Mouse (Mus musculus): ENCODE measurements around the gene Trpc5. TPM values are rescaled to one million over a fixed set of nuclear protein-coding genes. Genes with fewer than 3 reads are reported as not detected.

The Trpc5 gene
- polyA plus RNA-seq (2015; fragmentation: Nextera tagmentation; extraction: Ambion mirVana) = not detected in 2 replicates

GRCm38 (mm10) chrX:144688142-144688206 is at the start of gene Trpc5:
TSS of gene Trpc5 (minus strand) at chrX:144688180.
- Histone ChIP-seq H3K27me3 (replicated peaks; ENCODE audit: control insufficient read depth, insufficient read depth, low read length) (0 out of 2 replicates have a peak, but pooled peaks cover 4% of the 10 kb centered on the region), H3K4me2 (replicated peaks; ENCODE audit: low read depth) (peak within 1 kb of the TSS; percentile 62), H3K27ac (ENCODE audit: low read depth, low read length) (no peak within 1 kb of the TSS), H3K9ac (ENCODE audit: low read depth, low read length) (no peak within 1 kb of the TSS), H3K4me1 (replicated peaks; ENCODE audit: control insufficient read depth, insufficient read depth, low read length) (no peaks in the 10 kb centered on the region), H3K4me3 (ENCODE audit: low read depth, low read length) (peak within 1 kb of the TSS; percentile 26), H3K9me3 (ENCODE audit: control insufficient read depth) (no peaks in the 10 kb centered on the region), H3K36me3 (ENCODE audit: control insufficient read depth, insufficient read depth) (no peaks in the 10 kb centered on the region)
- 30% methylated on average over 1 of the region's 1 CpGs for WGBS
- no peak for ATAC-seq
- TF ChIP-seq CTCF (IDR thresholded peaks at IDR 0.05; ENCODE audit: low read depth) = no peak

- ATAC-seq = no peak
- Histone ChIP-seq H3K9me3 (ENCODE audit: control insufficient read depth) (no peaks in the 10 kb centered on the region), H3K27ac (ENCODE audit: low read depth, low read length) (no peak overlapping the region), H3K27me3 (replicated peaks; ENCODE audit: control insufficient read depth, insufficient read depth, low read length) (no peaks in the 10 kb centered on the region), H3K4me3 (ENCODE audit: low read depth, low read length) (no peak overlapping the region), H3K36me3 (ENCODE audit: control insufficient read depth, insufficient read depth) (no peaks in the 10 kb centered on the region), H3K9ac (ENCODE audit: low read depth, low read length) (no peak overlapping the region), H3K4me1 (replicated peaks; ENCODE audit: control insufficient read depth, insufficient read depth, low read length) (no peaks in the 10 kb centered on the region), H3K4me2 (replicated peaks; ENCODE audit: low read depth) (no peak overlapping the region)
- 67% methylated on average over 1 of the region's 1 CpGs for WGBS
- TF ChIP-seq CTCF (IDR thresholded peaks at IDR 0.05; ENCODE audit: low read depth) = no peak
These were observed 28.4 kb upstream of the Trpc5 start for GRCm38 (mm10) chrX:144716330-144716729.

DNA sequence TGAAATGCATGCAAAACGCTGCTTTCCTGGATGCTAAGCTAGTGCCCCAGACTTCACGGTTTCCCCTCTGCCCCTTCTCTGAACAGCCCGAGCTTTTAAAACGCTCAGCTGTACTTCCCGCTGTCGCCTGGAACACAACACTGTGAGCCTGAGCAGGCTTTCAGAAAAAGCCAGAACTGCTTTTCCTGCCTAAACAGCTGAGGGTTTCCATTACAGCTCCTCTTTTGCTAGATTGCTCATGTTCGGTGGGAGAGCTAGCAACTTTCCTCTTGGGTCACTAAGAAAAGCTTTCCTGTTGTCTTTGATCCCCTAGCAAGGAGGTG is 1.8 kb upstream of the Trpc5 start:
- no peak overlapping the region for H3K27ac ChIP-seq (ENCODE audit: low read depth, low read length)
- WGBS = 23% methylated on average over 7 of the region's 7 CpGs
- no peak overlapping the region; the same call in 1 of the 2 replicates for H3K4me3 ChIP-seq (ENCODE audit: low read depth, low read length)
- 0 out of 2 replicates have a peak, but pooled peaks cover 4% of the 10 kb centered on the region for H3K27me3 ChIP-seq (replicated peaks; ENCODE audit: control insufficient read depth, insufficient read depth, low read length)
- 0 out of 2 replicates have a peak overlapping the region, but pooled peaks have one; percentile 62 for H3K4me2 ChIP-seq (replicated peaks; ENCODE audit: low read depth)
- no peak for ATAC-seq
- H3K36me3 ChIP-seq (ENCODE audit: control insufficient read depth, insufficient read depth) = no peaks in the 10 kb centered on the region
- no peak overlapping the region for H3K9ac ChIP-seq (ENCODE audit: low read depth, low read length)
- H3K4me1 ChIP-seq (replicated peaks; ENCODE audit: control insufficient read depth, insufficient read depth, low read length) = no peaks in the 10 kb centered on the region
- no peaks in the 10 kb centered on the region for H3K9me3 ChIP-seq (ENCODE audit: control insufficient read depth)
- TF ChIP-seq CTCF (IDR thresholded peaks at IDR 0.05; ENCODE audit: low read depth) = no peak

GRCm38 (mm10) chrX:144689119-144689858 is 1.3 kb upstream of the Trpc5 start:
- 24% methylated on average over 20 of the region's 21 CpGs for WGBS
- Histone ChIP-seq H3K9me3 (ENCODE audit: control insufficient read depth) (no peaks in the 10 kb centered on the region), H3K36me3 (ENCODE audit: control insufficient read depth, insufficient read depth) (no peaks in the 10 kb centered on the region), H3K4me2 (replicated peaks; ENCODE audit: low read depth) (peak overlapping the region; percentile 62), H3K27ac (ENCODE audit: low read depth, low read length) (no peak overlapping the region), H3K4me1 (replicated peaks; ENCODE audit: control insufficient read depth, insufficient read depth, low read length) (no peaks in the 10 kb centered on the region), H3K9ac (ENCODE audit: low read depth, low read length) (no peak overlapping the region), H3K27me3 (replicated peaks; ENCODE audit: control insufficient read depth, insufficient read depth, low read length) (0 out of 2 replicates have a peak, but pooled peaks cover 4% of the 10 kb centered on the region), H3K4me3 (ENCODE audit: low read depth, low read length) (peak overlapping the region; percentile 26)
- no peak for TF ChIP-seq CTCF (IDR thresholded peaks at IDR 0.05; ENCODE audit: low read depth)
- ATAC-seq = no peak

DNA sequence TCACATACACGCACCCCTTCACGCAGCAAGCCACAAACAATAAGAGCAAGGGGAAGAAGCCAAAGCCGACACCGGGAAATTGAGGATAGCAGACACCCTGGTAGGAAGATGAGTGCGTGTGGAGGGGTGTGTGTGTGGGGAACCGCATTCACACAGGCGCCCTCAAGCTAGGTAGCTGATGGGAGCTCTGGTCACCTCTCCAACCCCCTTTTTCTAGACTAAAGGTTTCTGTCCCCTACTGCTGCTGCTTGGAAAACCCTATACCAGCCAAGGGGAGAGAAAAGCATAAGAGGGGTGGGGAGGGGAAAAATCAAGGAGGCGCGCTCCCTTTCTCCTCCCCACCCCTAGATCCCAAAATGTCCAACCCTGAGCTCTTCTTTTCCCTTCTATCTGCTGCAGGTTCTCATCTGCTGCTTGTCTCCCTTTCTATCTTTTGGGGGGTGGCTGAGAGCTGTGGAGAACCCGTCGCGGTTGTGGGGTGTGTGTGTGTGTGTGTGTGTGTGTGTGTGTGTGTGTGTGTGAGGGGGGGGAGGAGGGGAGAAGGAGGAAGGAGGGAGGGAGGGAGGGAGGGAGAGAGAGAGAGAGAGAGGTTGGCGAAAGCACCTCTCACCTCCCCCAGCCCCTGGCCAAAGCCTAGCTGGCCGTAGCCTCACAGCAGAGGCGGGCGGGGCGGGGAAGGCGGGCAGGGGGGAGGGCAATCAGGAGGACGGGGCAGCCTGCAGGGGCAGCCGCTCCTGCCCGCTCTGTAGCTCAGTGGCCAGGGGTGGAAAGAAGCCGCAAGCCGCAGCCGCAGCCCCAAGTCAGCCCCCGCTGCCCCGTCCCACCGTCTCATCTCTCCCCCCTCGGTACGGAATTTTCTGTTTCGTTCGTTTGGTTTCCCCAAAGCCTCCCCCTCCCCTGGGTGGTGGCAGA is 483 bp upstream of the Trpc5 start, which contains the start of gene Rtl4:
Gene Rtl4, plus strand, starts transcription at position 701 of the 912 bp plus-strand sequence.
- Histone ChIP-seq H3K9me3 (ENCODE audit: control insufficient read depth) (no peaks in the 10 kb centered on the region), H3K27ac (ENCODE audit: low read depth, low read length) (no peak within 1 kb of the TSS), H3K4me2 (replicated peaks; ENCODE audit: low read depth) (peak within 1 kb of the TSS; percentile 62), H3K4me1 (replicated peaks; ENCODE audit: control insufficient read depth, insufficient read depth, low read length) (no peaks in the 10 kb centered on the region), H3K27me3 (replicated peaks; ENCODE audit: control insufficient read depth, insufficient read depth, low read length) (0 out of 2 replicates have a peak, but pooled peaks cover 4% of the 10 kb centered on the region), H3K9ac (ENCODE audit: low read depth, low read length) (no peak within 1 kb of the TSS), H3K36me3 (ENCODE audit: control insufficient read depth, insufficient read depth) (no peaks in the 10 kb centered on the region), H3K4me3 (ENCODE audit: low read depth, low read length) (peak within 1 kb of the TSS; percentile 26)
- no peak for TF ChIP-seq CTCF (IDR thresholded peaks at IDR 0.05; ENCODE audit: low read depth)
- 28% methylated on average over 16 of the region's 31 CpGs for WGBS
- ATAC-seq = no peak

DNA sequence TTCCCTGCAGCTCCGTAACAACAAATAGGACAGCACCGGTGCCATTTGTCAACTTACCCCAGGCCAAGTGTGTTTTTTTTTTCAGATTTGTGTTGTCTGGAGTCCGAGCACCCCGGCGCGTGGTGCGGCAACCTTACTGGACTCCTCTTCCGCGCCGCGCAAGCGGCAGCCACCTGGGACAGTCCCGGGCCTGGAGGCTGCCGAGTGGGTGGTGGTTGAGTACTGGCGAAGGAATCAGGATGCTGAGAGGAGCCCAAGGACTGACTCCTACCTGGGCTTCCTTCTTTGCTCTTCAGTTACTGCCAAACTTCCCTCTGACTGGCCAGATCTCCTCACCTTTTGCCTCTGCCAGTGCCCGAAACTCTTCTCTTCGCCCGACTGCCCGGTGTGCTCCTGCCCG is 238 bp downstream of the Trpc5 start:
- no peak for TF ChIP-seq CTCF (IDR thresholded peaks at IDR 0.05; ENCODE audit: low read depth)
- H3K4me3 ChIP-seq (ENCODE audit: low read depth, low read length) = no peak overlapping the region
- no peak overlapping the region for H3K4me2 ChIP-seq (replicated peaks; ENCODE audit: low read depth)
- no peaks in the 10 kb centered on the region for H3K36me3 ChIP-seq (ENCODE audit: control insufficient read depth, insufficient read depth)
- no peak for ATAC-seq
- no peaks in the 10 kb centered on the region for H3K4me1 ChIP-seq (replicated peaks; ENCODE audit: control insufficient read depth, insufficient read depth, low read length)
- H3K27ac ChIP-seq (ENCODE audit: low read depth, low read length) = no peak overlapping the region
- H3K9me3 ChIP-seq (ENCODE audit: control insufficient read depth) = no peaks in the 10 kb centered on the region
- no peak overlapping the region for H3K9ac ChIP-seq (ENCODE audit: low read depth, low read length)
- 23% methylated on average over 20 of the region's 20 CpGs for WGBS
- 0 out of 2 replicates have a peak, but pooled peaks cover 4% of the 10 kb centered on the region for H3K27me3 ChIP-seq (replicated peaks; ENCODE audit: control insufficient read depth, insufficient read depth, low read length)
